33 mouse cellular contexts compared by ENCODE assay signal in the genomic region with DNA sequence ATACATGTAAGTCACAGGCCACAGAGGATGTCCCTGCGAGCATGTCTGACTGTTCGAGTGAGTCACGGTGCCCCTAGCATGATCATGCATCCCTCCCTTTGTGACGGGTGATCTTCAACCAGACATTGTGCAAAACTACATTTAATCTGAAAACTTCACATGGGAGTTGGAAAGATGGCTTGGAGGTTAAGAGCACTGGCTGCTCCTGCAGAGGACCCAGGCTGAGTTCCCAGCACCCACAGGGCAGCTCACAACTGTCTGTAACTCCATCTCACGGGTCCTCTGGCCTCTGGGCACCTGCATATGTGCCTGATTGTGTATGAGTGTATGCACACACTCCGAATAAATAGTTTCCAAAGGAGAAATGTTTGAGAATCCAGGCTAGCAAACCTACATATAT. TPM values are rescaled to one million over a fixed set of nuclear protein-coding genes. Genes with fewer than 3 reads are reported as not detected.
"Had no signal": no experiment of that assay in that cellular context is flagged by ENCODE, and none has a peak within 500 bp of the region (broad histone marks: within the 10 kb centered on the region; RNA-seq: fewer than 3 reads in every experiment).

No protein-coding gene starts in this region.

- H3K4me3 ChIP-seq: gastrocnemius, adult 2 months; heart, embryonic 12.5 days; hindbrain, embryonic 10.5 days; hindbrain, embryonic 12.5 days; intestine, embryonic 15.5 days; layer of hippocampus, adult 2 months; left cerebral cortex, adult 2 months; limb, embryonic 10.5 days; limb, embryonic 12.5 days; liver, embryonic 12.5 days had no signal

- H3K4me2 ChIP-seq: heart, embryonic 12.5 days; hindbrain, embryonic 12.5 days; hindbrain, embryonic 14.5 days; intestine, embryonic 15.5 days; limb, embryonic 12.5 days; liver, embryonic 12.5 days had no signal

- H3K27ac ChIP-seq: gastrocnemius, adult 2 months; hindbrain, embryonic 10.5 days; hindbrain, embryonic 12.5 days; hindbrain, embryonic 14.5 days; intestine, embryonic 15.5 days; layer of hippocampus, adult 2 months; left cerebral cortex, adult 2 months; limb, embryonic 10.5 days; limb, embryonic 12.5 days; liver, embryonic 12.5 days had no signal

- H3K4me1 ChIP-seq: hindbrain, embryonic 12.5 days; intestine, embryonic 15.5 days; limb, embryonic 10.5 days; limb, embryonic 12.5 days had no signal

- H3K9me3 ChIP-seq: heart, embryonic 12.5 days; hindbrain, embryonic 10.5 days; hindbrain, embryonic 12.5 days; intestine, embryonic 15.5 days; limb, embryonic 10.5 days; limb, embryonic 12.5 days; liver, embryonic 12.5 days had no signal

- H3K9ac ChIP-seq: heart, embryonic 12.5 days; hindbrain, embryonic 12.5 days; hindbrain, embryonic 14.5 days; intestine, embryonic 15.5 days; limb, embryonic 12.5 days; liver, embryonic 12.5 days had no signal

- ATAC-seq: hindbrain, embryonic 16.5 days; inflammation-experienced regulatory T-cells, adult 6 months; intestine, embryonic 15.5 days; intestine, postnatal 0 days; liver, embryonic 12.5 days had no signal

- DNase-seq: gastrocnemius, adult 2 months; gastrocnemius, postnatal 10 days; gastrocnemius, postnatal 25 days; heart, postnatal 10 days; kidney, adult 18-20 months; kidney, adult 8-10 months; kidney, postnatal 10 days; kidney, postnatal 25 days; kidney, postnatal 4 days; liver had no signal

- H3K27me3 ChIP-seq: heart, embryonic 12.5 days; hindbrain, embryonic 12.5 days; intestine, embryonic 15.5 days; limb, embryonic 12.5 days; liver, embryonic 12.5 days had no signal

RNA-seq across cellular contexts. Expression of a gene that starts 41.0 kb away (rescaled TPM):
- total RNA-seq: gastrocnemius, adult 2 months; gastrocnemius, postnatal 25 days; granulocyte monocyte progenitor cell, adult 5-6 weeks; heart, postnatal 25 days; layer of hippocampus, adult 2 months; layer of hippocampus, postnatal 10 days; layer of hippocampus, postnatal 25 days; left cerebral cortex, adult 2 months; left cerebral cortex, postnatal 14 days; left cerebral cortex, postnatal 36 days had no signal
- polyA plus RNA-seq: heart, embryonic 14.5 days; heart, embryonic 16.5 days; hindbrain, embryonic 10.5 days; hindbrain, embryonic 12.5 days; hindbrain, embryonic 16.5 days; inflammation-experienced regulatory T-cells, adult 6 months; intestine, embryonic 15.5 days; intestine, postnatal 0 days; kidney, embryonic 14.5 days; kidney, embryonic 16.5 days; limb, embryonic 10.5 days; limb, embryonic 12.5 days; liver, embryonic 12.5 days had no signal
